Comparison of ENCODE assay signal across 12 mouse cellular contexts in genomic region chr4:131159712-131160111, GRCm38 (mm10).
DNase-seq lines count a peak whose midpoint lies in the region; ATAC-seq and TF ChIP-seq lines count a peak whose summit lies in the region.
"Had no signal": no experiment of that assay in that cellular context is flagged by ENCODE, and none has a peak within 500 bp of the region (broad histone marks: within the 10 kb centered on the region; RNA-seq: fewer than 3 reads in every experiment).

No protein-coding gene starts in this region.

- WGBS in hindbrain, embryonic 12.5 days: 32% methylated on average over 5 of the region's 5 CpGs
- 27% methylated on average over 5 of the region's 5 CpGs for WGBS in hindbrain, embryonic 14.5 days
- 42% methylated on average over 5 of the region's 5 CpGs for WGBS in embryonic facial prominence, embryonic 14.5 days
- 20% methylated on average over 5 of the region's 5 CpGs for WGBS in hindbrain, embryonic 15.5 days
- WGBS in midbrain, postnatal 0 days: 19% methylated on average over 5 of the region's 5 CpGs
- 33% methylated on average over 5 of the region's 5 CpGs for WGBS in intestine, embryonic 15.5 days

- peaks cover 31% of the 10 kb centered on the region for H3K4me1 ChIP-seq in hindbrain, embryonic 12.5 days
- H3K4me1 ChIP-seq in hindbrain, embryonic 14.5 days (replicated peaks; ENCODE audit: control insufficient read depth, insufficient read depth, low read length): peaks cover 29% of the 10 kb centered on the region
- H3K4me1 ChIP-seq in embryonic facial prominence, embryonic 14.5 days (ENCODE audit: control insufficient read depth, insufficient read depth, low read length): no peaks in the 10 kb centered on the region
- peaks cover 33% of the 10 kb centered on the region for H3K4me1 ChIP-seq in hindbrain, embryonic 15.5 days (replicated peaks)
- H3K4me1 ChIP-seq in midbrain, postnatal 0 days (ENCODE audit: insufficient read depth, low read length): peaks cover 11% of the 10 kb centered on the region; the same call in 1 of the 2 replicates
- H3K4me1 ChIP-seq in intestine, embryonic 15.5 days (replicated peaks): no peaks in the 10 kb centered on the region

- H3K4me2 ChIP-seq in hindbrain, embryonic 12.5 days (replicated peaks): no peak overlapping the region
- H3K4me2 ChIP-seq in hindbrain, embryonic 14.5 days (replicated peaks): no peak overlapping the region
- H3K4me2 ChIP-seq in embryonic facial prominence, embryonic 14.5 days (ENCODE audit: low read depth, low read length): no peak overlapping the region
- no peak overlapping the region for H3K4me2 ChIP-seq in hindbrain, embryonic 15.5 days
- no peak overlapping the region for H3K4me2 ChIP-seq in midbrain, postnatal 0 days (ENCODE audit: low read depth, low read length, poor library complexity, severe bottlenecking)
- H3K4me2 ChIP-seq in intestine, embryonic 15.5 days (replicated peaks): no peak overlapping the region
- H3K4me2 ChIP-seq: heart, embryonic 11.5 days had no signal

- no peak overlapping the region for H3K27ac ChIP-seq in hindbrain, embryonic 12.5 days
- H3K27ac ChIP-seq in hindbrain, embryonic 14.5 days: no peak overlapping the region
- no peak overlapping the region for H3K27ac ChIP-seq in embryonic facial prominence, embryonic 14.5 days (replicated peaks; ENCODE audit: low read depth, low read length)
- H3K27ac ChIP-seq in hindbrain, embryonic 15.5 days (replicated peaks): no peak overlapping the region
- H3K27ac ChIP-seq in midbrain, postnatal 0 days (ENCODE audit: low read depth, low read length): no peak overlapping the region
- no peak overlapping the region for H3K27ac ChIP-seq in intestine, embryonic 15.5 days
- H3K27ac ChIP-seq: liver, embryonic 14.5 days had no signal

- H3K9me3 ChIP-seq in hindbrain, embryonic 12.5 days (replicated peaks): no peaks in the 10 kb centered on the region
- H3K9me3 ChIP-seq in hindbrain, embryonic 14.5 days (ENCODE audit: control insufficient read depth, low read length): no peaks in the 10 kb centered on the region
- no peaks in the 10 kb centered on the region for H3K9me3 ChIP-seq in embryonic facial prominence, embryonic 14.5 days (ENCODE audit: control insufficient read depth, low read length)
- no peaks in the 10 kb centered on the region for H3K9me3 ChIP-seq in hindbrain, embryonic 15.5 days
- H3K9me3 ChIP-seq in midbrain, postnatal 0 days (ENCODE audit: low read length): no peaks in the 10 kb centered on the region
- H3K9me3 ChIP-seq in intestine, embryonic 15.5 days: no peaks in the 10 kb centered on the region

- ATAC-seq in hindbrain, embryonic 12.5 days (ENCODE audit: low FRiP score): peak; percentile 65
- ATAC-seq in hindbrain, embryonic 14.5 days (ENCODE audit: low FRiP score): no peak
- ATAC-seq in embryonic facial prominence, embryonic 14.5 days (ENCODE audit: low read depth): no peak
- peak; percentile 59; the same call in 1 of the 2 replicates for ATAC-seq in hindbrain, embryonic 15.5 days (ENCODE audit: low FRiP score, low read depth)
- 0 out of 2 replicates have a peak, but pooled peaks have one; percentile 52 for ATAC-seq in midbrain, postnatal 0 days (ENCODE audit: low FRiP score)
- ATAC-seq in intestine, embryonic 15.5 days: no peak

- H3K9ac ChIP-seq in hindbrain, embryonic 12.5 days: no peak overlapping the region
- no peak overlapping the region for H3K9ac ChIP-seq in hindbrain, embryonic 14.5 days
- H3K9ac ChIP-seq in embryonic facial prominence, embryonic 14.5 days (ENCODE audit: low read depth, low read length): no peak overlapping the region
- H3K9ac ChIP-seq in hindbrain, embryonic 15.5 days: no peak overlapping the region
- no peak overlapping the region for H3K9ac ChIP-seq in midbrain, postnatal 0 days (replicated peaks; ENCODE audit: low read length, poor library complexity, severe bottlenecking)
- no peak overlapping the region for H3K9ac ChIP-seq in intestine, embryonic 15.5 days
- H3K9ac ChIP-seq: liver, embryonic 14.5 days had no signal

- DNase-seq in hindbrain, embryonic 14.5 days (ENCODE audit: low spot score): no peak
- peak; percentile 47 for DNase-seq in embryonic facial prominence, embryonic 14.5 days (ENCODE audit: low spot score)
- no peak for DNase-seq in midbrain, postnatal 0 days (ENCODE audit: low spot score)
- DNase-seq in gastrocnemius, postnatal 36 days: no peak
- DNase-seq in heart, postnatal 36 days: no peak
- DNase-seq: B cell, adult 2 months; gastrocnemius, postnatal 14 days had no signal

- TF ChIP-seq CTCF in midbrain, postnatal 0 days (IDR thresholded peaks at IDR 0.05): no peak

- H3K36me3 ChIP-seq in hindbrain, embryonic 12.5 days: no peaks in the 10 kb centered on the region
- no peaks in the 10 kb centered on the region for H3K36me3 ChIP-seq in hindbrain, embryonic 14.5 days (replicated peaks; ENCODE audit: control insufficient read depth, insufficient read depth)
- H3K36me3 ChIP-seq in embryonic facial prominence, embryonic 14.5 days (ENCODE audit: control insufficient read depth, insufficient read depth, low read length): no peaks in the 10 kb centered on the region
- no peaks in the 10 kb centered on the region for H3K36me3 ChIP-seq in hindbrain, embryonic 15.5 days
- H3K36me3 ChIP-seq in midbrain, postnatal 0 days (ENCODE audit: insufficient read depth, low read length): no peaks in the 10 kb centered on the region
- H3K36me3 ChIP-seq in intestine, embryonic 15.5 days: no peaks in the 10 kb centered on the region

- H3K4me3 ChIP-seq in hindbrain, embryonic 12.5 days: no peak overlapping the region
- no peak overlapping the region for H3K4me3 ChIP-seq in hindbrain, embryonic 14.5 days (replicated peaks; ENCODE audit: low read length)
- no peak overlapping the region for H3K4me3 ChIP-seq in embryonic facial prominence, embryonic 14.5 days (ENCODE audit: low read depth, low read length)
- H3K4me3 ChIP-seq in hindbrain, embryonic 15.5 days: no peak overlapping the region
- H3K4me3 ChIP-seq in midbrain, postnatal 0 days (ENCODE audit: low read depth, low read length): no peak overlapping the region
- no peak overlapping the region for H3K4me3 ChIP-seq in intestine, embryonic 15.5 days (replicated peaks)

- H3K27me3 ChIP-seq in hindbrain, embryonic 12.5 days: peaks cover 9% of the 10 kb centered on the region; the same call in 1 of the 2 replicates
- H3K27me3 ChIP-seq in hindbrain, embryonic 14.5 days (ENCODE audit: control insufficient read depth, insufficient read depth, low read length): no peaks in the 10 kb centered on the region
- H3K27me3 ChIP-seq in embryonic facial prominence, embryonic 14.5 days (replicated peaks; ENCODE audit: control insufficient read depth, insufficient read depth, low read length): no peaks in the 10 kb centered on the region
- H3K27me3 ChIP-seq in hindbrain, embryonic 15.5 days: no peaks in the 10 kb centered on the region
- H3K27me3 ChIP-seq in midbrain, postnatal 0 days (ENCODE audit: insufficient read depth, low read length): no peaks in the 10 kb centered on the region
- H3K27me3 ChIP-seq in intestine, embryonic 15.5 days (replicated peaks): no peaks in the 10 kb centered on the region

- intact Hi-C loops in gastrocnemius, postnatal 36 days (cut with DNase I): no loop called here
- intact Hi-C loops in heart, postnatal 36 days (cut with DNase I): no loop called here

Comparison
In these comparisons a context has a peak if more than half of its experiments do, and no peak if none do; other contexts are left out.
1. ATAC-seq: peak in hindbrain, embryonic 12.5 days (single experiment), hindbrain, embryonic 15.5 days (single experiment) and midbrain, postnatal 0 days (single experiment); none in hindbrain, embryonic 14.5 days (single experiment), embryonic facial prominence, embryonic 14.5 days (single experiment) and intestine, embryonic 15.5 days (single experiment).